Mouse (Mus musculus) adrenal gland, postnatal 14 days (tissue): ENCODE results near the gene Oxsm. TPM values are rescaled to one million over a fixed set of nuclear protein-coding genes. Genes with fewer than 3 reads are reported as not detected.

Experiments used
- DNase-seq: peaks from one replicate; pipeline ENCODE4 v3.0.0; 2021; ENCODE audit warnings: mixed read lengths
- total RNA-seq: library from RNA; stranded (reverse); gene quantifications from 2 replicates; pipeline ENCODE4 v1.2.3, GENCODE M21; 2021

Oxsm gene
- total RNA-seq, 1 experiment from 2014 or later: 20.9 TPM

DNA sequence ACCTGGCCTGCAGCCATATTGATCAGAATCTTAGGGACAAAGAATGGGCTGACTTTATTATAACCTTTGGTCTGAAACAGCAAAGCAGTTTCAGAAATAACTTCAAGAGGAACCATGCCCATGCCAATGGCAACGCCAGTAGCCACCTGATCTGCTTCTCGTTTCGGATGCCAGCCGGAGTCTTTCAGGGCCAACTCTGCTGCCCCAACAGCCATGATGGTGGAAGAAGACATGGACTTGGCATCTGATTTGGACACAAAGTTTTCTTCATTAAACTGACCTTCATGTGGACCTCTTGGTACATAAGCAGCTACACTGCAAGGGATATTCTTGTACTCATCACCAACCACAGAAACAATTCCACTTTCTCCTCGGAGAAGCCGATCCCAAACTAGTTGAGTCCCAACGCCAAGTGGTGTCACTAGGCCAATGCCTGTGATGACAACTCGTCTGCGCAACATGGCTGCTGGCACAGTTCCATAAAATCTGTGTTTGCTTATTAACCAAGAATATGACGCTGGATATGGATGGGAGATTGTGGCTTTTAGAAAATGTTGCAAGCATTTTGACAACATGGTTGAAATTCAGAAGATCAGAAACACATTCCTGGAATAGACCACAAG is 7.3 kb downstream of the Oxsm start:
- DNase-seq: no peak

DNA sequence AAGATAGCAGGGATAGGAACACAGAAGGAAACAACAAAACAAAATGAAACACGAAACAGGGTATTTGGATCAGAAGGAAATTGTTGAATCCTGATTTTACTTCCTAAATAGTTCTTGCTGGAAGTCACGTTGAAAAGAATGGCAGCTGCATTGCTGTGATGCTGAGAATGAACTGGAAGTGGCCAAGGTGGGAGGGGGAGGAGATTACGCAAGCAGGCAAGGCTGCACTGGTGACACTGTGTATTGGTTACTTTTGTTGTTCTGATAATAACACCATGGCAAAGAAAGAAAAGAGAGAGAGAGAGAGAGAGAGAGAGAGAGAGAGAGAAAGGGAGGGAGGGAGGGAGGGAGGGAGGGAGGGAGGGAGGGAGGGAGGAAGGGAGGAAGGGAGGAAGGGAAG is 13.1 kb downstream of the Oxsm start:
- no peak for DNase-seq

DNA sequence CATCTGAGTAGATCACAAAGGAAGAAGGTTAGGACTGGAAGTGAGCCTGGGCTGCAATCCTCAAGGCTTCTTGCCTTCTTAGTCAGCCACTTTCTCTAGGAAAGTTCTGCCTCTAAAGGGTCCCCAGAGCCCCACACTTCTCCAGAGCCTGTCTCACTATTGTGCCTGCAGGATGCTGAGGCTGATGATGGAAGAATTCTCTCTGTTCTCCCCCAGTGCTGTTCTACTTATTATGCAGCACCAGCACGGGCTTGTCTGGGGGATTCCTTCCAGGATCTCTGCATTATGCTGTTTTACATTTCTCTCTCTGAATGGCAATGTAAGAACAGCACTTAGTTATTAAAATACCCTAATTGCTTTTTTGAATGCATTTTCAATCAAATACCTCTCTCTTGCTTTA is 16.1 kb downstream of the Oxsm start:
- DNase-seq: no peak

DNA sequence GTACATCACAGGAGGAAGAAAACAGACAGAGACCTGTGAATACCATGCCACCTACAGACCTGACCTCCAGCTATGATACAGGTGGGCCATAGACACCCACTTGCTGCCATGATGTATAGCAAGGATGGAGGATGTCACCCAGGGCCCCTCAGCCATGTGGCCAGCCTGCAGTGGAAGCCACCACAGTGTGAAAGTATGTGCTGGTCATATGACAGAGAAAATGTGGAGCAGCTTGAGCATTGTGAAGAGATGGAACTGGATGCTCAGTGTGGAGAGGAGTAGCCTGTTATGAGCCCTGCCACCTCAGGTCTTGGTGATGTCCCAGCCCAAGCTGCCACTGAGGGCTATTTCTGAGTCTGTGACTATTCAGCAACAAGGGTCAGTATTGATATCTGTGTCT is 19.0 kb downstream of the Oxsm start:
- no peak for DNase-seq

DNA sequence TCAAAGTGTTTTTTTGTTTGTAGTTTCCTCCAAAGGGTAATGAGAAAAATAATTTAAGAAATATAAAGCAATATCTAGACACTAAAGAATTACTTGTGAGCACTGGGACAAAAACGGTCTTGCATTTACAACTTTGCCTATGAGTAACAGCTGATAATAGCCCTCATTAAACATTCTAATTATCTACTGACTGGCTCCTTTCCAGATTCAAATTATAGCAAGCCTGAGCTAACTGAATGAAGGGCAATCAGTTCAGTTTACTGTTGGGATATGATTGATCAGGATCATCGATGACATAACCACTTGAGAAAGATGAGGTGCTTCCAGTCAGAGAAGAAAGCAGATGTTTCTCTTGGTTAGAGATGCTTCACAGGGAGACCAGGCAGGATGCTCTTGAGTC is 20.2 kb downstream of the Oxsm start:
- no peak for DNase-seq

DNA sequence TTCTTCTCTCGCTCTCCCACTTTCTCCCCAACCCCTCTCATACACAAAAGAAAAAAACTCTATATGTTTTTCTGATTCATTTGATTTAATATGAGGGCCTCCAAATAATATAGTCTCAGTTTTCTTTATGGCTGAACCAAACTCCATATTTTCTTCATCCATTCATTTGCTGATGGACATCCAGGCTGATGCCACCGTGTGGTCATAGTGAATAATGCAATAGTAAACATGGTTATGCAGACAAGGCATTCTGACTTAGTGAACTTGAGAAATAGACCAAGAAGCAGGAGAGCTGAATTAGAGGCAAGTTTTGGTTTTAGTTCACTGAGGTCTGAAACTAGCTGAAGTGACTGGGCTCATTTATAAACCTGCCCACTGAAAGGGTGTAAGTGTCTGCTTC is 30.6 kb downstream of the Oxsm start:
- DNase-seq: peak; percentile 26

DNA sequence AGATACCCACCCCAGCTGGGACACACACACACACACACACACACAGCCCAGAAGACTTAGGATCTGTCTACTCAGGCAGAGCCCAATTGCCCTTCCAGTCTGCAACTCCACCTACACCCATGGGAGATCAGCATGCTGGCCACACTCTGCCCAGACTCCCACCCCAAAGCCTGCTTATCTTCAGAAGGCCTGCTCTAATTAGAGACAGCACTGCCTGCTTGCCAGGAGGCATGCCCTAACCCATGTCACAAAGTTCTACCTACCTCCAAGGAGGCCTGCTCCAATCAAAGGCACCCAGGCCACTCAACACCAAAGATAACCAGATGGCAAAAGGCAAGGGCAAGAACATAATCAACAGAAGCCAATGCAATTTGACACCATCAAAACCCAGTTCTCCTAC is 41.9 kb downstream of the Oxsm start:
- DNase-seq: no peak

DNA sequence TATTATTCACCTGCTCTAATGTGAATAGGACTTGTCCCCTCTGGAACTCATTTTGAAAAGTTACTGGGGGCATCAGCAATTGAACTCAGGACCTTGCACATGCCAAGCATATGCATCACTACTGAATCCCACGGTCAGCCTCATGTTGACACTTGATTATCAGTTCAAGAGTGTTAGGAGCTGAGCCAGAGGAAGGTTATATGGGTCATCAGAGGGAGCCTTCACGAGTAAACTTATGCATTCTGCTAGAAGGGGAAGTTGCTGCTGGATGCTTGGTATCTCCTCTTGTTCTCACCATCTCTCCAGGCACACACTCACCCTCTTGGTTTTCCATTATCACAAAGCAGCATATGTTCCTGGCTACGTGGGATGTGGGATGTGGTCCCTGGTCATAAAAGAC is 47.9 kb downstream of the Oxsm start:
- no peak for DNase-seq

DNA sequence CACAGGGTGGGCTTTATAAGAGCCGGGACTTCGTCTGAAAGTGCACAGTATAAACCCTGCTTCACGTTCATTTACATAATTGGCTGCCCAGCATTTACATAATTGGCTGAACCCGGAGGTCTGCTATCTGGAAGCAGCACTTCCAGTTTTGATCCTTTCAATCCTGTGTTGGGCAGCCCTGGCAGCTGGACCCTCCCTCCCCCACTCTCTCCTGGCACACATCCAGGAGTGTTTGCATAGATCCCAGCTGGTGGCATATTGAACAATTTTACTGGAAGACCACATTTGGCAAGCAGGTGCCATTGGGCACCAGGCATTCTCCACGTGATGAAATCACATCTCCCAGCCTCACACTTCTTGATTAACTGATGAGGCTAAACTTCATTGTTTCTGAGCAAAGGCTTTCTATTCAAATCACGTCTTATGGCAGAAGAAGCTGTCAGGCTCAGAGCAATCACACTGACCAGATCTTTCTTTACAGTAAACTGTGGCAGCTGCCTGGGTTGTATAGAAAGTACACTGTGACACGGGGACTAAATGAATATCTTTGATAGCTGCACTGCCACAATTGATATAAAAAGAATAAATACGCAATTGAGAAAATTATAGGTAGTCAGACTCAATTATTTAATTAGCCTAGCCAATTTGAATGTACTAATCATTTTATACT is 48.5 kb downstream of the Oxsm start:
- peak; percentile 15 for DNase-seq

DNA sequence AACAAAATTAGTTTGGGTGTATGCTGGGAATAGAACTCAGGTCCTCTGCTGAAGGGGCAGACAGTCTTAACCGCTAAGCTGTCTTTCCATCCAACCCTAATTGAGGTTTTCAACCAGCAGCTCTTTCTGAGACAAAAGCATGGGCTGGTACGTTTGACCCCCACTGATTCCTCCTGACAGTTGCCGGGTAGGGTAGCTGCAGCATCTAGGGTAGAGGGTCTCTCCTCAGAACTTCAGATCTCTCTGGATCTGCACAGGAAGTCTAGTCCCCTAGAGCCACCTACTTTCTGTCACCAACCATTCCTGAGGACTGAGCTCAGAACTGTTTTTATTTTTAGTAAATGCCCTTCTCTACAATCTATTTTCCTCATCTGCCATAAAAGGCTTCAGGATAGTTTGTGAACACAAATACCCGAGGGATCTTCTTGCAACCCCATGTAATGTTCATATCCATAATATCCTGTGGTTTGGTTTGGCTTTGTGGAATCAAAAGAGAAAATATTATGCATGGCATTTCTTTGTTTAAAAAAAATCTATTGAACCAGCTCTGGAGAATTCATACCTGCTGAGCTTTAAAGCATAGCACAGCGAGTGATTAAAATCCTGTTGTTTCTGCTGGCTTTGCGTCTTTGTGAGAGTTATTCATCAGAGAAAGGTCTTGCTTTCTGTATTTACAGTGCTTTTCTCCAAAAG is 49.2 kb downstream of the Oxsm start:
- DNase-seq: no peak

DNA sequence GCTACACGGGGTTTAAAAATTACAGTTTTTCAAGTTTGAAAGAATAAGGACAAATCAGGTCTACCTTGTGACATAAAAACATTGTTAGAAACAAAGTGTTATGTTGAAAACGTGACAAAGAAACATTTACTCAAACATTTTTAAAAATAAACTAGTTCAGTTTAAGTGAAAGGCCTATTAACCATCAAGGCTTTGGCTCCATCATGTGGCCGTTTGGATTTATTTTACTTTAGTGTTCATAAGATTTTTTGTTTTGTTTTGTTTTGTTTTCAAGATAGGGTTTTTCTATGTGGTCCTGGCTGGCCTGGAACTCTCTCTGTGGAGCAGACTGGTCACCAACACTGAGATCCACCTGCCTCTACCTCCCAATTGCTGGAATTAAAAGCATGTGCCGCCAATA is 53.1 kb downstream of the Oxsm start:
- DNase-seq: no peak

DNA sequence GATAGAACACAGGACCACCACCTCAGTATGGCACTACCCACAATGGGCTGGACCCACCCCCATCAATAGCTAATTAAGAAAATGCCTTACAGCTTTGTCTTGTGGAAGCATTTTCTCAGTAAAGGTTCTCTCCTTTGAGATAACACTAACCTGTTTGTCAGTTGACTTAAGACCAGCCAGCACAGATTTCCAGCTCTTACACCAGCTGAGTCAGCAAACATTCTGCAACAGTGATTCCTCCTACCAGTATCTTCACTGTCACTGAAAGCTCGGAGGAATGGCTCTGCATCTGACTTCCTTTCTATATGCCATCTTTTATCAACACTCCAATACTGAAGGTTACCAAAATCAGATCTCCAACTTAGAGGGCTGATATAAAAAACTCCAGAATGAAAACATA is 54.1 kb downstream of the Oxsm start:
- DNase-seq: no peak

DNA sequence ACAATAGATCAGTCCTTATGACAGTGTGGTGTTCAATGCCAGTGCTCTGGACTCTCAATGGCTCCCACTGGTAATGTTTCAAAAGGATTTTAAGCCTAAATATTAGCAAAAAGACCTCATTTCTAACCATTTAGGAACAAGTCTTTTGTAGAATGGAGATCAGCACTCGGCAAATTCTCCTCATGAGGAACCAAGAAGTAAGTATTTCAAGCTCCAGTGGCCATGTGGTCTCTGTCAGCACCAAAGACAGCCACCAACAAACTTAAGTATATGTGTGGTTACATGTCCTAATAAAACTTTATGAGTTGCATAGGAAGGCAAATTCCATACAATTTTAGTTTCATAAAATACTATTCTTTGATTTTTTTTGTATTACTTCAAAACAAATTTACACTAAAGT is 55.5 kb downstream of the Oxsm start:
- DNase-seq: no peak

DNA sequence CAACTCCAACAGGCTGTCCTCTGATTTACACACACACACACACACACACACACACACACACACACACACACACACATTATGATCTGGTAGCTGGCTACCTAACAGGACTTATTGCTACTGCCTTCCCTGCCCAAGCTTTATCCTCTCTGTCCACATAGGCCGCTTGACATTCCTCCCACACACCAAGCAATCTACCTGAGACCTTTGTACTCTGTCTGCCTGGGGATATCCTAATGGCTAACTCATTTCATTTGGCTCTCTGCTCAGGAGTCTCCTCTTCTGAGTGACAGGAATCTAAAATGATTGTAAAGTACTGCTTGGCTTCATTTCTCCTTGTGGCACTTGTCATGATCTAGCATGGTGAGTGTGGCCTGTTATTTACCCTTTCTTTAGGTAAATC is 60.5 kb downstream of the Oxsm start:
- no peak for DNase-seq

Other genes with a start within 250 kb of the Oxsm start
- gene Ngly1, start 528 bp downstream of the Oxsm start, total RNA-seq: 54.6 and 56.0 TPM in 2 replicates
- gene Top2b, start 115.4 kb upstream of the Oxsm start, total RNA-seq: 74.9 and 80.4 TPM in 2 replicates